In the genomic region with DNA sequence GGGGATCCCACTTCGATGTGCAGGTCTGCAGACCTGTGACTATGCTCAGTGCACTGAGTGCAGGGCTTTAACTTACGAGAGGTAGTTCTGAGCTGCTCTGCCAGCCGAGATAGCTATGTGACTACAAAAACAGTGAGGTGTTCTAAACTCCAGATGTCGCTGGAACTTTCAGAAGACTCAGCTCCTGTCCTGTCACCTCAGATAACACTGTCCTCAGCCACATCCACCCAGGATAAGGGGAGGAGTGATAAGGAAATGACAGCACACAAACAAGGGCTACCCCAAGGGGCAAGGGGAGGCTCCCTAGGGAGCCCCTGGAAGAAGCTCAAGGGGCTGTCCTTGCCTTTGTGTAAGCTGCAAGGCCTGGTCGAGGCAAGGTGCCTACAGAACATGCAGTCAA, we compare ENCODE assay signal across 28 mouse cellular contexts. TPM values are rescaled to one million over a fixed set of nuclear protein-coding genes. Genes with fewer than 3 reads are reported as not detected.
A peak's percentile ranks its signal among the peaks of the same experiment; 100 is the strongest.
DNase-seq lines count a peak whose midpoint lies in the region; ATAC-seq lines count a peak whose summit lies in the region.
"Had no signal": no experiment of that assay in that cellular context is flagged by ENCODE, and none has a peak within 500 bp of the region (broad histone marks: within the 10 kb centered on the region; RNA-seq: fewer than 3 reads in every experiment).

No protein-coding gene starts in this region.

- H3K4me1 ChIP-seq in heart, embryonic 10.5 days: peaks cover 11% of the 10 kb centered on the region; the same call in 1 of the 2 replicates
- peaks cover 5% of the 10 kb centered on the region; the same call in 1 of the 2 replicates for H3K4me1 ChIP-seq in heart, embryonic 12.5 days (replicated peaks)
- peaks cover 26% of the 10 kb centered on the region for H3K4me1 ChIP-seq in liver, embryonic 13.5 days (replicated peaks)
- H3K4me1 ChIP-seq in heart, embryonic 11.5 days (ENCODE audit: control insufficient read depth, insufficient read depth, low read length): peaks cover 4% of the 10 kb centered on the region; the same call in 1 of the 2 replicates
- H3K4me1 ChIP-seq: embryonic facial prominence, embryonic 12.5 days; forebrain, embryonic 12.5 days; limb, embryonic 15.5 days; lung, embryonic 15.5 days; midbrain, embryonic 13.5 days had no signal

- H3K4me2 ChIP-seq in heart, embryonic 12.5 days: no peak overlapping the region
- H3K4me2 ChIP-seq in liver, embryonic 13.5 days: peak overlapping the region; percentile 9
- no peak overlapping the region for H3K4me2 ChIP-seq in heart, embryonic 11.5 days
- H3K4me2 ChIP-seq: embryonic facial prominence, embryonic 12.5 days; forebrain, embryonic 12.5 days; limb, embryonic 15.5 days; lung, embryonic 15.5 days; midbrain, embryonic 13.5 days had no signal

- no peak overlapping the region for H3K9ac ChIP-seq in heart, embryonic 12.5 days
- H3K9ac ChIP-seq in liver, embryonic 13.5 days: peak overlapping the region; percentile 28; the same call in 1 of the 2 replicates
- H3K9ac ChIP-seq in heart, embryonic 11.5 days (ENCODE audit: low read depth, low read length): no peak overlapping the region
- H3K9ac ChIP-seq: embryonic facial prominence, embryonic 12.5 days; forebrain, embryonic 12.5 days; forebrain, postnatal 0 days; limb, embryonic 15.5 days; lung, embryonic 15.5 days; midbrain, embryonic 13.5 days had no signal

- H3K4me3 ChIP-seq in heart, embryonic 10.5 days: no peak overlapping the region
- no peak overlapping the region for H3K4me3 ChIP-seq in heart, embryonic 12.5 days
- H3K4me3 ChIP-seq in liver, embryonic 13.5 days (replicated peaks): no peak overlapping the region
- H3K4me3 ChIP-seq in heart, embryonic 11.5 days (ENCODE audit: low read depth, low read length): no peak overlapping the region
- H3K4me3 ChIP-seq: embryonic facial prominence, embryonic 12.5 days; forebrain, embryonic 12.5 days; limb, embryonic 15.5 days; lung, embryonic 15.5 days; midbrain, embryonic 13.5 days had no signal

- 44% methylated on average over 5 of the region's 5 CpGs for WGBS in heart, embryonic 10.5 days
- WGBS in heart, embryonic 12.5 days: 36% methylated on average over 5 of the region's 5 CpGs
- 21% methylated on average over 5 of the region's 5 CpGs for WGBS in liver, embryonic 13.5 days (ENCODE audit: insufficient replicate concordance)
- 35% methylated on average over 5 of the region's 5 CpGs for WGBS in heart, embryonic 11.5 days (ENCODE audit: insufficient replicate concordance)

- peak overlapping the region; percentile 18 for H3K27ac ChIP-seq in heart, embryonic 10.5 days
- H3K27ac ChIP-seq in heart, embryonic 12.5 days (ENCODE audit: poor library complexity, severe bottlenecking): no peak overlapping the region
- peak overlapping the region; percentile 79 for H3K27ac ChIP-seq in liver, embryonic 13.5 days
- H3K27ac ChIP-seq in heart, embryonic 11.5 days (ENCODE audit: low read depth, low read length): no peak overlapping the region
- H3K27ac ChIP-seq: embryonic facial prominence, embryonic 12.5 days; forebrain, embryonic 12.5 days; limb, embryonic 15.5 days; lung, embryonic 15.5 days; midbrain, embryonic 13.5 days had no signal

- no peak for ATAC-seq in heart, embryonic 12.5 days (ENCODE audit: insufficient number of reproducible peaks, low FRiP score)
- ATAC-seq in erythroblast, adult 5-6 weeks (replicated peaks; ENCODE audit: low FRiP score, poor library complexity, severe bottlenecking): peak; percentile 44
- ATAC-seq in liver, embryonic 13.5 days (ENCODE audit: low read depth): peak; percentile 91
- ATAC-seq in megakaryocyte progenitor cell, adult 5-6 weeks (replicated peaks; ENCODE audit: poor library complexity): peak; percentile 63
- no peak for ATAC-seq in heart, embryonic 11.5 days (replicated peaks; ENCODE audit: insufficient number of reproducible peaks, low FRiP score, low TSS enrichment)
- ATAC-seq: forebrain, postnatal 0 days; hindbrain, embryonic 16.5 days; midbrain, embryonic 13.5 days had no signal

- peaks cover 81% of the 10 kb centered on the region for H3K36me3 ChIP-seq in heart, embryonic 10.5 days
- H3K36me3 ChIP-seq in heart, embryonic 12.5 days: peaks cover 86% of the 10 kb centered on the region
- peaks cover 65% of the 10 kb centered on the region for H3K36me3 ChIP-seq in liver, embryonic 13.5 days
- peaks cover 19% of the 10 kb centered on the region for H3K36me3 ChIP-seq in heart, embryonic 11.5 days (ENCODE audit: control insufficient read depth, insufficient read depth, low read length)
- H3K36me3 ChIP-seq: G1E had no signal

- H3K9me3 ChIP-seq in heart, embryonic 10.5 days: no peaks in the 10 kb centered on the region
- H3K9me3 ChIP-seq in heart, embryonic 12.5 days (replicated peaks): no peaks in the 10 kb centered on the region
- H3K9me3 ChIP-seq in liver, embryonic 13.5 days (replicated peaks): no peaks in the 10 kb centered on the region
- H3K9me3 ChIP-seq in heart, embryonic 11.5 days (replicated peaks; ENCODE audit: control insufficient read depth, low read length): no peaks in the 10 kb centered on the region
- H3K9me3 ChIP-seq: embryonic facial prominence, embryonic 12.5 days; forebrain, embryonic 12.5 days; G1E; limb, embryonic 15.5 days; lung, embryonic 15.5 days; midbrain, embryonic 13.5 days had no signal

- no peak for DNase-seq in heart, embryonic 10.5 days (ENCODE audit: low spot score)
- peak; percentile 57 for DNase-seq in liver, embryonic 13.5 days
- no peak for DNase-seq in gastrocnemius, postnatal 25 days
- DNase-seq in spleen, adult 18-20 months: no peak
- DNase-seq: adrenal gland, postnatal 25 days; cerebellum, adult 8-10 months; cerebellum, postnatal 36 days; embryo, embryonic 11 days; forebrain, postnatal 0 days; gastrocnemius, postnatal 10 days; kidney, adult 18-20 months; kidney, postnatal 36 days; left cerebral cortex, postnatal 4 days; retina, postnatal 1 day; right cerebral cortex, postnatal 14 days; thymus, adult 2 months; thymus, postnatal 36 days had no signal

- no peaks in the 10 kb centered on the region for H3K27me3 ChIP-seq in heart, embryonic 10.5 days (ENCODE audit: insufficient read depth, poor library complexity, severe bottlenecking)
- no peaks in the 10 kb centered on the region for H3K27me3 ChIP-seq in heart, embryonic 12.5 days (replicated peaks)
- H3K27me3 ChIP-seq in liver, embryonic 13.5 days: no peaks in the 10 kb centered on the region
- no peaks in the 10 kb centered on the region for H3K27me3 ChIP-seq in heart, embryonic 11.5 days (ENCODE audit: control insufficient read depth, insufficient read depth, low read length)
- H3K27me3 ChIP-seq: embryonic facial prominence, embryonic 12.5 days; forebrain, embryonic 12.5 days; limb, embryonic 15.5 days; lung, embryonic 15.5 days; midbrain, embryonic 13.5 days had no signal

RNA-seq across cellular contexts. Expression of a gene that starts 14.0 kb away (rescaled TPM):
- polyA plus RNA-seq in heart, embryonic 10.5 days (2016; fragmentation: Nextera tagmentation; extraction: Ambion mirVana): 63.4 and 63.5 TPM in 2 replicates
- polyA plus RNA-seq in heart, embryonic 12.5 days (2016; fragmentation: Nextera tagmentation; extraction: Ambion mirVana): 59.5 and 62.7 TPM in 2 replicates
- total RNA-seq in erythroblast, adult 5-6 weeks (2015; ENCODE audit: low replicate concordance): 44.9 and 51.7 TPM in 2 replicates
- 65.2 and 83.5 TPM in 2 replicates for total RNA-seq in erythroblast, adult 5-6 weeks (2017; ENCODE audit: low replicate concordance)
- 22.3 and 28.0 TPM in 2 replicates for polyA plus RNA-seq in liver, embryonic 13.5 days (2015; fragmentation: Nextera tagmentation; extraction: Ambion mirVana)
- total RNA-seq in megakaryocyte progenitor cell, adult 5-6 weeks (2015): 87.2 and 88.0 TPM in 2 replicates
- total RNA-seq in megakaryocyte progenitor cell, adult 5-6 weeks (2017): 82.1 and 93.0 TPM in 2 replicates
- total RNA-seq in gastrocnemius, postnatal 25 days (2021): 10 to 100 TPM; 47.0 to 50.9 TPM
- 57.9 and 63.6 TPM in 2 replicates for polyA plus RNA-seq in heart, embryonic 11.5 days (2014; fragmentation: Nextera tagmentation; extraction: Ambion mirVana)

Comparison
In these comparisons a context has a peak if more than half of its experiments do, and no peak if none do; other contexts are left out.
1. H3K27ac ChIP-seq: peak in heart, embryonic 10.5 days (single experiment) and liver, embryonic 13.5 days (single experiment); none in heart, embryonic 12.5 days (single experiment) and heart, embryonic 11.5 days (single experiment).
2. ATAC-seq: peak in erythroblast, adult 5-6 weeks (single experiment), liver, embryonic 13.5 days (single experiment) and megakaryocyte progenitor cell, adult 5-6 weeks (single experiment); none in heart, embryonic 12.5 days (single experiment) and heart, embryonic 11.5 days (single experiment).